Mouse (Mus musculus) kidney, adult 11 months (tissue): Measurements from ENCODE around the gene Mettl8.
A peak's percentile ranks its signal among the peaks of the same experiment; 100 is the strongest.

ENCODE experiments used
- DNase-seq: peaks from one replicate; pipeline ENCODE4 v3.0.0; 2022

The Mettl8 gene

DNA sequence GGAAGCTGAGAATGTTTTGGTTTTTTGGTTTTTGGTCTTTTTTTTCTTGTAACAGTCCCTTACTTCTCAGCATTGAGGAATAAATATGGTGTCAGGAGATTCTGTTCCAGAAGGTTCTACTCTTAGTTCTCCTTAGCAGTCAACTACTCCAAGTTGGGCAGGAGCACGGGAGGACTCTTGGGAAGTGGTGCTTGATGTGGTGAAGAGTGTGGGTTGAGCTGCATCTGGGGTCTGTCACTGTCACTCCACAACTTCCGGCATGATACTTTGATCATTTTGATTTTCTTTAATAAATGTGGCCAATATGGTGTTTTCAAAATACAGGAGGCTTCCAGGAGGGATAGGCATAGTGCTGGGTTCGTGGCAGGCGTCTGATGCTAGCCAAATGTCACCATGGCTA, 22.4 kb downstream of the Mettl8 start:
- no peak for DNase-seq

DNA sequence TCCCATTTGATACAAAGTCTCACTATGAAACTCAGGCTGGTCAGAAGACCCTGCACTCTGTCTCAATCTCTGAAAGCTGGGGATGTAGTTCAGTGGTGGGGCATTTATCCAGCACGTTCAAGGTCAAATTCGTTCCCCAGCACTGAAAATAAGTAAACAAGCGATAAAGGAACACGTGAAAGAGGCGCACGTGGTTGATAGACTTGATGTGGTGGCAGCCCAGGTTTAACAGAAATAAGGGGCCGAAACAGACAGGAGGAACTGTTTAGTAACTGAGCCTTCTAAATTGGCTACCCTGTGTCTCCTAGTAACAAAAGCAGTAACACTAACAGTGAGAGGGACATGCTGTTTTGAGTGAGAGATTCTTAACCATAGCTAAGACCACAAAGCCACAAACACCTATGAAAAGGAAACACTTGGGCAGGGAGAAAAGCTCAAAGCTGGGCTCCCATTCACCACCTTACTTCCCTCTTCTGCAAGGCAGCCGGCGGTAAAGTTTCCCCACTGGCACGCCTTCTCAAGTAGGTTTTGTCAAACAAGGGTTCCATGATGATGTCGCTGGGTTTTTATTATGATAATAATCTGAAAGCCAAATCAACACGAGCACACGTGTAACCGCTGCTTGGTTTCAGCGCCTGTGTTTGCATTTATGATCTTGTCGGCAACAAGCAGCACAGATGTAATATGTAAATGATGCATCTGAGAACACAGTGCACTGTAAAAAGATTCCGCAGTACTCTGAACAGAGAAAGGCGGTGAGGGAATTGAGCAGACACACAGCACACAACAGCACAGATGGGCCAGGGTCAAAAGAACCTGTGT, 23.2 kb downstream of the Mettl8 start:
- DNase-seq, result no peak

DNA sequence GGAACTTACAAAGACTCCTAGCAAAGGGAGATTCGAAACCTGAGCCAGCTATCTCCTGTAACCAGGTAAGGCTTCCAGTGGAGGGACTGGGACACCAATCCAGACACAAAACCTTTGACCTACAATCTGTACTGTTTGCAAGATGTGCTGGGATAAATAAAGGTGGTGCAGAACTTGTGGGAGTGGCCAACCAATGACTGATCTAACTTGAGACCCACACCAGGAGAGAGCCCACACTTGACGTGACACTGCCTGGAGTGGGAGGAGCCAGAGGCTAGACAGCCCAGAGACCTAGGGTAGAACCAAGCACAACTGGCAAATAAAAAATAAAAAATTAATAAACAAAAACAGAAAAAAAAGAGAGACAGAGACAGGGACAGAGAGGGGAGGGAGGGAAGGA, 24.7 kb downstream of the Mettl8 start:
- DNase-seq, result no peak

DNA sequence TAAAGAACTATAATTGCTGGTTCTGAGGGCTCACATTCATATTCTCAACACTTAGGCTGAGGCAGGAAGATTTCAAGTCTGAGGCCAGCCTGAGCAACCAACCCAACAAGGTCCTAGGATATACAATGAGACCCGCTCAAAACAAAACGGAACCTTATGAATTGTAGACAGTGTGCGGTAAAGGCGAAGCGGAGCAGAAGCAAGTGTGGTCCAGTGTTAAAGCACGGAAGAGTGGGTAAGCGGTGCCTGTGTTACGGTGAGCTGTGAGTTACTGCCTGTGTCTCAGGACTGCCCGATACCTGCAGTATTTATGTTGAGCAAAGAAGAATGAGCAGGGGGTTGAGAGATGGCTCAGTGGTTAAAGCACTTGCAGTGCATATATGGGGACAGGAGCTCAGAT, 27.8 kb downstream of the Mettl8 start:
- DNase-seq, result no peak

DNA sequence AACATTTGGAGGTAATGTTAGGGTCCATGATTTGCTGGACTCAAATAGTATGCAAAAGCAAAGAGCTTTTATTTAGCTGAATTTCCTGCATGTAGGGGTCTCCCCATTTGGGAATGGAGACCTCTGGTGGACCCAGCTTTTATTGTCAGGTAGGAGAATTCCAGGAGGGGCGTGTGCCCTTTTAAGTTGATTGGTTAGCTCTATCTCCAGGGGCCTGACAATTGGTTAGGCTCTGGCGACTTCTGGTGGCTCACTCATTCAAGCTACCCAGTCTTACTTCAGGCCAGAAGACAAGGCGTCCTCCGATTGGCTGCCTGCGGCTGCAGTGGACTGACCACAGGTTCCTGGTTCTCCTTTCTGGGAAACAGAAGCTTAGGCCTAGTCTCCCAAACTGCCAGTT, 28.6 kb downstream of the Mettl8 start:
- DNase-seq, result no peak

DNA sequence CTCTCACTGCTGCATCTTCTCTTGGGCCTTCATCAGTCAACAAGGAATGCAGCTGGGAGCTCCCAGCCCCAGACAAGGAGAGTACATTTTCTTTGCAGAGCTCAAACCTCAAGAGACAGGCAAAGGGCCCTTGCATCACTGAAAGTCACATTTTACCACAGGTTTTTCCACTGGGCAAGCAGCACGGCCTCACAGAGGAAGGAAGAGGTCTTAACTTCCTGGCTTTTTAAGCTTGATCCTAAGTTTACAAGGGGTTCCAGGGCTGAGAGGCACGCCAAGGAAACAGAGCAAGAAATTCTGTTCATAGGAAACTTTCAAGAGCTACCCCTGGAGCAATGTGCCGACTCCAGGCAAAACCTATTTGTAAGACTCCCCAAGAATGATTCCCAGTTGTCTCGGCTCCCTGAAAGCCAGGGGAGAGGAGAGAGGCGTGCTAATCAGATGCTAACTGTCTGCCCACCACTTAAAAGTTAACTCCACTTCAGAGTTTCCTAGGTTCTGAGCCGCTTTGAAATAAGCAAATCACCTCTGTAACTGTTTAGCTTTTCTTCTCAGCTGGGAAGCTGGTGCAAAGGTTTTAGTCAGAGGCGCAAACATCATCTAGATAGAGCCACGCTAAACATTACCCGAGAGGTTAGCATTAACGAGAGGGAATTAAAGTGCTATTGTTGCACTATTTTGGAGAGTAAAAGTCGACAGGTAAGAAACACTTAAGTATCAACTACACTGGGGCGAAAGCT, 29.6 kb downstream of the Mettl8 start:
- DNase-seq, result peak; percentile 67

DNA sequence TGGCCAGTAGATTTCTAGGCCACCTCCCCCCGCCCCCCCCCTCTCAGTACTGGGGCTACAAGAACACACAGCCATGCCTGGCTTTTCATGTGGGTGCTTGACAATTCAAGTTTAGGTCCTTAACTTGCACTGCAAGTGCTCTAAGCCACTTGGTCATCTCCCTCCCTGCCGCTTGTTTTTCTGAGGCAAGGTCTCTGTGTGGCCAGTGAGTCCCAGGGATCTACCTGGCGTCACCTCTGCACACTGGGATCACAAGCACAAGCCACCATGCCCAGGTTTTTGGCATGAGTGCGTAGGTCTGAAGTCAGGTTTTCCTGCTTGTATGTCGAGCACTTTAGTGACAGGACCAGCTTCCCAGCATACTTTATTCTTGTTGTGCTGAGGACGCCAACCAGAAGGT, 31.4 kb downstream of the Mettl8 start:
- no peak for DNase-seq

DNA sequence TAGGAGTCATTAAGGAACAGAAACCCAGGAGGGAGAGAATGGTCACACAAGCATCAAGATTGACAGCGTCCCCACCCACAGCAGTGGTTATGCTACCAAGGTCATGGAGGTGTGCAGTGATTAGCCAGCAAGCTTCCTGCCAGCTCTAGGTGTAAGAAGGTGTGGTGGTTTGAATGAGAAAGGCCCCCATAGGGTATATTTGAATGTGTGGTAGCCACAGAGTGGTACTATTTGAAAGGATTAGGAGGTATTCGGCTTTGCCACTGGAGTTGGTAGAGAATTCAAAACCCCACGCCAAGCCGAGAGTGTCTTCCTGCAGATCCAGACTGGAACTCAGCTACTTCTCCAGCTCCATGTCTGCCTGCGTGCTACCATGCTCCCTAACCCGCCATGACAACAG, 32.4 kb downstream of the Mettl8 start:
- no peak for DNase-seq

DNA sequence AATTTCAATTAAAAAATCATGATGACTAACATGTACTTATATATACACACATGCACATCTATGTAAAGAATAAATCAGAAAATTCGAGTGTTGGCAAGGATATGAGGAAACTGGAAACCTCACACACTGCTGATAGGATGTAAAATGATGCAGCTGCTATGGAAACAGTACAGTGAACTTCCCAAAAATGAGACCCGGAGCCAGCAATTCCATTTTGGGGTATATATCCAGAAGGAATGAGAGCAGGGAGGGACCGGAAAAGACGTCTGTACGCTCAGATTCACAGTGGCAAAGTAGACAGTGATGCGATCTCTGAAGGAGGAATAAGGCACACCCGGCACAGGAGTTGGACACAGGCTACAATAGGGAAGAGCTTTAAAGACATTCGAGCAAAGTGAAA, 34.7 kb downstream of the Mettl8 start:
- no peak for DNase-seq

DNA sequence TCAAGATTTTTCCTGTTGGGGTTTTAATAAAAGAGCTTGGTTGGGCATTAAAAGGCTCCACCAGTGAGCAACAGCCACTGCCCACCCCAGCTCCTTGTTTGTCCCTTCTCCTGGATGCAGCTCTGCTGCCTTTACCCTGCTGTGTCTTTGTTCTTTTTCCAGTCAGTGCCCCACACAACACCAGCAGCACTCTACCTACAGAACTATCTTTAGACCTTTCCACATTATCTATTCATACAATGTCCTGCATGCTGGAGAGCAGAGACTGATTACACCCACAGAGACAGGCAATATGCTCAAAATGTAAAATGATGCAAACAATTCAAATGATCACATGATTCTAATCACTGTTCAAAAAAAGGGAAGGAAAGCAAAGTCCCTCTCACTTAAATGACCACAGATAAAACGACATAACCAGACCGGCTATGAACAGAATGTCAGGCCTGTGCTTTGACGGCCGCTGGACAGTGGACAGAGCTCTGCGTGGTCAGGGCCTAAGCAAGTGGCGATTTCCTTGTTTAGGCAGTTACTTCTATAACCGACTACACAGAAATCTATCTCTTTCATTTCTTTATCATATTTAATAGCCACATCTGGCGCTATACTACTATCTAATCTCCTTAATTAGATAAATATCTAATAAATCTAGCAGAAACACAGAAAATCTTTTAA, 35.5 kb downstream of the Mettl8 start:
- no peak for DNase-seq

DNA sequence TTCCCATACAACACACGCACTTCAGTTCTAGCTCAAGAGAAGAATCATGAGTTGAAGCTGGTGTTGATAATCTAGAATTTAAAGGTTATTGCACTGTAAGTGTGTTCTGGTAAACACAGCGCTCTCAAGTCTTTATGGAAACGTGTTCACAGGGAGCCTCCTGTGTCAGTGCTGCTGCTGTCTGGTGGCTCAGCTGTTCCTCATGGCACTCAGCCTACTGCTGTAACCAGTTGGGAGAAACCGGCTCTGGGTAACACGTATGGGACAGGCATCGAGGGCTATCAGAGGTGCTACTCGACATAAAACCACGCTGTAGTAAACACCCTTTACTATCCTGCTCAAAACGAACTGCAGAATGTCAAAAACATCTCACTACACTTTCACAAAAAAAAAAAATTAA, 36.1 kb downstream of the Mettl8 start:
- DNase-seq, result no peak

DNA sequence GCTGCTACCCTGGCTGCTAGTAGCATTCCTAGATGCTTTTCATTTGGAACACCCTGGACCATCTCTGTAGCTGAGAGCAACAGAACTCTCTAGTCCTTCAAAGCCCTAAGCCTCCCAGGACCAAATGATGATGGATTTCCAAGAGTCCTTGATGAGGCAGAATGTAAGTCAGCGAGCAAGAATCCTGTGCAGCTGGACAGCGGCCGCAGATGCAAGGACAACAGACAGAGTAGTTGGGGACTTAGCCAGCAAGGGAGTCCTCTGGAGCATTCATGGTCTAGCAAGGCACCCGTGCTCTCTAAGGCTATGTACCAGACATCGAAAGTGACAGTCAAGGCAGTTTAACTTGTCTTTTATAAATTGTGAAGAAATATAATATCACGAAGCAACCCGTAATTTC, 41.9 kb downstream of the Mettl8 start:
- no peak for DNase-seq

DNA sequence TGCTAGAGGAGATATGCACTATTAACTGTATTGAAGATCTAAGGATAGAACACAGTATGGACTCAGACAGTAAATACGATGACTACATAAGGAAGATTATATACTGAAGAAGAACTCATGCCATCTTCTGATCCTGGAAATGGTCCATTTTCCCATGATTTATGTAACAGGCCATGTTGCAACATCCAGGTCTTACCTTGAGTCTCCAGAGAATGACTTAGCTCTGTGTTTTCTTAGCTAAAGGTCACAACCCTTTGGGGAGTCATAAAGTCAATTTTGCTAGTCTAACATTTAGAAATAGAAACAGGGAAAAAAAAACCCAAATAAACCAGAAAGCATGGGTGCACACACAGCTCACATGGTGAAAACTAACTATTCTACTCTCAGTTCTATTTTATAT, 43.6 kb downstream of the Mettl8 start:
- DNase-seq, result no peak

DNA sequence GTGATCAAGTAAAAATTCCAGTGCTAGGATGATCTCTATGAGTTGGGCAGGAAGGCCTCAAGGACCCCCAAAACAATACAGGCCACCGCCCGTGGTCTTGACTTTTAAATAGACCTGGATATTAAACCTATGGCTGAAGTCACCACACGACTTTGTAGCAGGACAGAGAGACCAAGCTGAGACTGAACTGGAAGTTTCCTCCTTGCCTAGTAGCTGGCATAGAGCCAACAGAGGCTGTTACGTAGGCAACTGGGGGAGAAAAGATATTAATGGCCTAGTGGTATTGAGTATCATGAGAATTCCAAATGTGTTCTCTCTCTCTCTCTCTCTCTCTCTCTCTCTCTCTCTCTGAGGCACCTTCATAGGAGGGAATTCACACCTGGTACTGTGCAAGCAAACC, 51.0 kb downstream of the Mettl8 start:
- no peak for DNase-seq

DNA sequence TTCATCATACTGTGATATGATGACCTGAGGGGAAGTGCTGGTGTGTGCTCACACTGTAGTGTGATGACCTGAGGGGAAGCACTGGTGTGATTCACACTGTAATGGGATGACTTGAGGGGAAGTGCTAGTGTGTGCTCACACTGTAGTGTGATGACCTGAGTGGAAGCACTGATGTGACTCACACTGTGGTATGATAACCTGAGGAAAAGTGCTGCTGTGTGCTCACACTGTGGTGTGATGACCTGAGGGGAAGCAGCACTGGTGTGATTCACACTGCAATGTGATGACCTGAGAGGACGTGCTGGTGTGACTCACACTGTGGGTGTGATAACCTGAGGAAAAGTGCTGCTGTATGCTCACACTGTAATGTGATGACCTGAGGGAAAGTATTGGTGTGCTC, 52.9 kb downstream of the Mettl8 start:
- DNase-seq, result no peak

DNA sequence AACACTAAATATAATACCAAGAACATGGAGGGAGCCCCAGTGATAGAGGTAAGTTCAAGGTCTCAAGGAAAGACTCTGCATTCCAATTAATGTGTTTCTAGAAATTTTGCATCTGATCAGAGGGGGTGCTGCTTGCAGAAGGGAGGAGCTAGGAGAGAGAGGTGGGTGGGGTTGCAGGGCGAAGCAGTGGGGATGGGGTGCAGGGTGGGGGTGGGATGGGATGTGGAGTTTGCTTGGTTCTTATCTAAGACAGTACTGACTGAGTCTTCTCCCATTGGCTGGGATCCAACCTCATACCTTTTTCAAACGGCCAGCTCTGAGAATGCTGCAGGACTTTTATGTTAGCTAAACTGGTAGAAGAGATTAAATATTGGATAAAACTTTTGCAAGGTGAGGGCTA, 56.6 kb downstream of the Mettl8 start:
- no peak for DNase-seq

DNA sequence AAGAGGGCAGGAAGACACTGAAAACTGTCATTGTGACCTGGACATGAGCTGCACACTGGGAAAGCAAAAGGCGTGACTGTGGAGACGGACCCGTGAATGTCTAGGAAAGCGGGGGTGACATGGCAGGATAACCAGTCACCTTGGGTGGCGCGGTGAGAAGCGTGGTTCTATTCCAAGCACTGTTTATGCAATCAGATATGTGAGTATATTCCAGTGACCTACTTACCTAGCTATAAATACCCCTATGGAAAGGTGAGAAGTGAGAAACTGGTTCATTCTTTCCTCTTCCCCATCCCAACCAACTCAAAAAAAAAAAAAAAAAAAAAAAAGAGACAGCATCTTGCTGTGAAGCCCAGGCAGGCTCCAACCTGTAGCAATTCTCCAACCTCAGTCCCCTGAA, 58.9 kb downstream of the Mettl8 start:
- no peak for DNase-seq

DNA sequence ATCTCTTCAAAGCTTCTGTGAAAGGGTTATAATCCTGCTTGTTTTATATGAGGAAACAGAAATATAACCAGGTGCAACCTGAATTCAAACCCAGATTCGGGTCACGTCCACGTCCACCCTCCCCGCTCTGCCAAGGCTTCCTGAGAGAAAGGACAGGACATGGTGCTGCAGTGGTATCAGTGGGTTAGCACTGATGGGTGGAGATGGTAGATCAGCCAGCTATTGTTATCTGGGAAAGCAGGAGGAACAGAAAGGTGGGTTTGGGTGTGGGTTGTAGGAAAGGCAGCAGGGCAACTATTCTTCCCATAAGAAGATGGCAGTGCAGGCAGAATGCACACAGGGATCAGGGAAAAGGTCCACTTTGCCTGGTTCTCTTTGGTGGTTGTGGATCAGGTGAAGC, 59.5 kb downstream of the Mettl8 start:
- no peak for DNase-seq

DNA sequence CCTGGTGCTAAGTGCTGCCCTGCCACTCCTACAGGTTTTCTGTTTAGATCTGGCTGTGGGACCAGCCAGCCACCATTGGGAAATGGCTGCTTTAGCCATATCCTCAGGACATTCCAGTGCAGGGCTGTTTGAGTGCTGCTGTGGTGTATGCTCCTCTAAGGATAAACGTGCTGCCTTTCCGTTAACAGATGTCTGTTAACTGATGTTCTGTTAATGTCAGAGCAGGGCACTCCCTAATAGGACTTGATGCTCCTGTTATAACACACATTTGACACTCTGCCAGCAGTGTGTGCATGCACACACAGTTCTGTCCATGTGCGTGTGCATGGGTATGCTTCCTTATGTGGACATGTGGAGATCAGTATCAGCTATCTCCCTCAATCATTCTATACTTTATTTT, 61.6 kb downstream of the Mettl8 start:
- DNase-seq, result no peak

DNA sequence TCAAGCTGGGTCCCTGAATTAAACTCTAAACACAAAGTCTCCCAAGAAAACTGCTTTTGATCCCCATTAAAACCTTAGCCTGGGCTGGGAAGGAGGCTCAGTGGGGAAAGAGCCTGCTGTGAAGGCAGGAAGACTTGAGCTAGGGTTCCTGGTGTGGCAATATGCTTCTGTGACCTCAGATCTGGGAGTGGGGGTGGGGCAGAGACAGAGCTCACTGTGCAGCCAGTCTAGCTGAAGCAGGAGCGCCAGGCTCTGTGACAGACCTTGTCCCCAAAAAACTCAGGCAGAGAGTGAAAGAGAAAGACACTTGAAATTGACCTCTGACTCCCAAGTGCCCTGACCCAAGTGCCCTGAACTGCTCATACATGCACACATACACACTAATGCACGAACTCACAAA, 62.7 kb downstream of the Mettl8 start:
- no peak for DNase-seq

DNA sequence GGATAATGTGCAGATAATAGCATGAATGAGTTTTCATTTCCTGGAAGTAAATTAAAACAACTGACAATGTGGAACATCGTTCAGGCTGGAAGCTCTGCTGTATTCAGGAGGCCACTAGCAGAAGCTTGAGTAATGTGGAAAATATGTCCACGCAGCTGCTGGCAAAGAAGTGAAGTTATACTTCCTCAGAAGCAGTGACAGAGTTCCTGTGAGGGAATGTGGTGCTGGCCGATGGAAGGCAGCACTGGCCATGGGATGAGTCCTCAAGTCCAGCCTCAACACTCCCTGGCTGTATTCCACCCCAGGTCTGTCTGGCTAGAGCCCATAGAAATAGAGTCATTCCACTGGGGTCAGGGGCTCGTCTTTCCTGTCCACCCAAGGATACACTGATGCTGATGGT, 65.2 kb downstream of the Mettl8 start:
- DNase-seq, result no peak

DNA sequence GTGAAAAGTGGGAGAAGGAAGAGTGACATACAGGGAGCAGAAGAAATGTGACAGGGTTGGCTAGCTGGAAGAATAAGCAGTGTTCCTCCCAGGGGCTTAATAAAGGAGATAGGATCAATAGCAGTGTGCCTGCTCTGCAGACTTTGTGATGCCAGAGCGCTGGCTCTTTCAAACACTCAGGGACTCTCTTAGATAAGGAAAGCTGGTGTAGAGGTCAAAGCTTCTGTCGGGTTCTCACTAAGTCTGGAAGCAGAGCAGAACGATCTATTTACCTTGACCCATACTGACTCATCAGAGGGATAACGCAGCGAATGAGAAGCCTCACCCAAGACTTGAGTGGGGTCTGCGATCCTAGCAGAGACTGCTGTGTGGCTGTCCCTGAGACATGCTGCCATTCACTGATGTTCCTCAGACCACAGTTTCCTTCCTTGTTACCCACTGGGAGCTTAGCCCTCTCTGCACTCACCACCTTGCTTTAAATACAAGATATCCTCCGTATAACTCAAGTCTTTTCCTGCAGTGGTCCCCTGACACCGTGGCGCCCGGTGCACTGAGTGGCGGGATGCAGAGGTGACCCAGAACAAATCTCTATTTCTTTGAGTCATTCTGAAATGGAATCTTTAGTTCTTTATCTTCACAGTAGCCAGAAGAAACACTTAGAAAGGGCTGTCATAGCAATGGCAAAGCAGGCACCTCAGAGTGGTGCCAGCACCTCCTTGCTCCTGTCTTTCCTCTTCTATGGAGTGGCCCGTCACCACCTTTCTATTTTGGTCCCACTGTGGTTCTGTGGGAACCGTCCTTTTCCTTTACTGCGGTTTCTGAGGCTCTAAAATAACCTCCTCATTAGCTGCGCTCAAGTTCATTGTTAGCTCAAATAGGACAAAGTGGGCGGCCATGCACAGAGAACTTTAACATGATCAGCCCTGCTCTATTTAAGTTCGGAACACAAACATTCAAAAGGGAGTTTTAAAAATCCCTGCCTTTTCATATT, 65.9 kb downstream of the Mettl8 start:
- no peak for DNase-seq

DNA sequence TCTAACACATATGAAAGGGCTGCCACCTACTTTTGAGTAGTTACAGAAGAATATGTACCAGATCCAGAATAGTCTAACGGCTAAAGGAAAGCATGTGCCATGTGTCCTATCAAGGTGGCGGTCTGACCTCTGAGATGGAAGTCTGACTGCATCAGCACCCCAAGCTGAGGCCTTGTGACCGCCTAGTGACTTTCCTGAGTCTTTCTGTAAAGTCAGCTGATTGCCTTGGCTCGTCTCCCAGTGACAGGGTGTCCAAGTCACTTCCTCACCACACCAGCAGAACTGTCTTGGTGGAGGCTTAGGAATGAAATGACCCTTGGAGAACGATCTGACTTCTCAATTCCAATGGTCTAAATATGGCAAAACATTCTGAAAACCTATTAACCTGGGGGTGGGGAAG, 77.1 kb downstream of the Mettl8 start:
- peak; percentile 87 for DNase-seq
